Mouse (Mus musculus) cerebellum, adult 11 months (tissue): Measurements from ENCODE around the gene Bcar3.

ENCODE experiments used
- DNase-seq: peaks from one replicate; pipeline ENCODE4 v3.0.0; 2022

Bcar3 gene

GRCm38 (mm10) chr3:122461932-122462871 lies 168.3 kb downstream of the Bcar3 start:
- peak; percentile 33 for DNase-seq

GRCm38 (mm10) chr3:122463166-122463565 lies 169.2 kb downstream of the Bcar3 start:
- no peak for DNase-seq

DNA sequence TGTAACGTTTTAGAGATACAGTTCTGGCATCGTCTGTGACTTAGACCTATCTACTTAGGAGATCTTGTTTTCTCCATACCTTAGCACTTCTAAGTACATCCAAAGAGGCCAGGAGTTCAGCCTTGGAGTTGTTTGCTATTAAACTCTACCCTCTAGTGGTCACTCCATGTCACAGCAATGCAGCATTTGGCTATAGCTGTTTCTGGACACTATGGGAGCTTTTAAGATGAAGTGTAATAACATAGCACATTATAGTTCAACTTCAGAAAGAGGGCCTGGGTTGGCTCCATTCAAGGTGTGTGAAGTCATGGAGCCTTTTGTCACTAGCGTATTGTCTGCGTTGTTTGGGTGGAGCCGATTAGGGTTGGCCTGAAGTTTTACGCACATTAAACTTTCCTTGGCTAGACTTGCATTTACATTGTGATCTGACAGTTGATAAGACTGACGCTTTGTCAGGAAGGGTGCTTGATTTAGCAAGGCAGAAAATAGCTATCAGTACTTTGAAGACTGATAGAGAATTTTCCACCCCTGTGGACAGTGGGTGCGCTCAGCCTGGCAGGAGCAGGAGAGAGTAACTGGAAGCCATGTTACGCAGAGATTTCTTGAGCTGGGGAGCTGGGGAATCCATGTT lies 172.3 kb downstream of the Bcar3 start:
- peak; percentile 45 for DNase-seq

DNA sequence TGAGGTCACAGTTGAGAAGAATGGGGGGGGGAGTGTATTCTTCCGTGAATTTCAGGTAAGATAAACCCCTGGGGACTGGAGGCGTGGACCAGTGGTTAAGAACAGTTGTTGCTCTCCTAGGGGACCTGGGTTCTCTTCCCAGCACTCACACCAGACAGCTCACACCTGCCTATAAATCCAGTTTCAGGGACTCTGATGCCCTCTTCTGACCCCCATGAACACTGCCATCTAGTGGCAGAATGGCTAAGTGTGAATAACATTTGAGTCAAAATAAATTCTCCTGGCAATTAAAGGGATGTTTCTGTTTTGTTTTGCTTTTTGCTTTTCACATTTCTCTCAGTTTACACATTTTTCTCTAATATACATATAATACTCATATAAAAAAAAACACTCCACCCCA lies 174.0 kb downstream of the Bcar3 start:
- DNase-seq: no peak

DNA sequence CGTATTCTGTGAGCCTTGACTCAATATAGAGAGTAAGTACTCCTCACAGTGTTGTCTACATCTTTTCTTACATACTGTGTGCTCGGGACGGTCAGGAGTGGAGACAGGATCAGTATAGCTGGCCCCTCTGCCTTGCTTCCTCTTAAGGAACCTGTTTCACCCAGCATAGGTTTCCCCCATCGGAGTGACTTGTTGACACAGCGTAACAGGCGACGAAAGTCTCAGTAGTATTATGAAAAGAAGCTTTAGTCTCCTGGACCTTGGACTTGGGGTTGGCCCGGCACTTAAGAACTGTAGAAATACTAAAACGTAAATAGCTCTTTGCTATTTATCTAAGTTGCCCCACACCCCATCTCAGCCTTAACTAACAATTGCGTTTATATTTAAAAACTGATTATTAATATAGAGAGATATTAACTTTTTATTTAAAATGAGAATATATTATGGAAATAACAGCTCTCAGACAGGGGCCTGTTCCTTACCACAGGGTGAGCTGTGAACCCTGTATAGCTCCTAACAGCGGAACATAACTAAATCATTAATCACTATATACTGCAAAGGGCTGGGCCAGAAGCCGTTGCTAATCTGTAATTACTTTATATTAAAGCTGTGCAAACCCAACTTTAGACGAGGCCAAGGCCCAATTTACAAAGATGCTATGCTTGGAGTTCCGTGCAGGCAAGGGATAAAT lies 176.5 kb downstream of the Bcar3 start:
- DNase-seq: no peak

GRCm38 (mm10) chr3:122471017-122471721 lies 177.2 kb downstream of the Bcar3 start:
- DNase-seq: peak; percentile 59

- no peak for DNase-seq
Observed at GRCm38 (mm10) chr3:122472412-122472811, 178.5 kb downstream of the Bcar3 start.

DNA sequence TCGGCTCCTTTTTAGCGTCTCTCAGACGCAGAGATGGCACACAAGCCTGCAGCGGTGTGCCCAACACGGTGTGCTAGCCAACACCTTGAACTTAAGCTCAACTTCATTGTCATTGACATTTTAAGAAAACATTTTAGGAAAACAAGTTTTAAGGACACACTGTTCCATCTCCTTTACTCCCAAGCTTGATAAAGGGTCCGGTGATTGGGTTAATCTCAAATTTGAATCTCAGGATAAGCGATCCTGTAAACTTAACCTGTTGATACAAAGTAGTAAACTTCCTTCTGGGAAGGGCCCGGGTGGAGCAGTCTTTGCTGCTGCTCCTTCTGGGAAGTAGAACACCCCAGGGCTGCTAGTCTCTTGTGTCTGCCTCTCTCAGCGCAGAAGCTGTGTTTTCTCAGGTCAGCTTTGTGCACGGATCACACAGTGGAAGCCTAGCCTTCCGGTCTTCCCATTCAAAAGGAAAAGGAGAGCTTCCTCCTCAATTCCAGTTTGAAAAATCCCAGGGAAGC lies 179.6 kb downstream of the Bcar3 start:
- DNase-seq: no peak

DNA sequence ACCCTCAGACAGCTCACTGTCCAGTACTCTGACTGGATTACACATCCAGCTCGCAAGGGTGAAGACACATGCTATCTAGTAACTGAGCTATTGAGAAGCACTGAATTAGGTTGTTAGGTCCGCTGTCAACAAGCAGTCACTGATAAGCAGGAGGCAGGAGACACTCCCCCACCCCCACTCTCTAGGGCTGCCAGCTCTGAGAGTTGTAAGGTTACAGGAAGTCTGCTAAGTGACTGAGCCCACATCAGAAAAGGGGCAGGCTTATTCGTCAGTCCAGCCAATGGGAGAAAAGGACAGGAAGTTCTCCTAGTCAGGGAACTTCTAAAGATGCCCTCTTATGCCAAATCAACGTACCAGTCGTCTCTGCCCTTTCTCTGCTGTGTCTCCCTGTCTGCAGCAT lies 180.1 kb downstream of the Bcar3 start:
- no peak for DNase-seq

- no peak for DNase-seq
Observed at GRCm38 (mm10) chr3:122474796-122475195, 180.9 kb downstream of the Bcar3 start.

DNA sequence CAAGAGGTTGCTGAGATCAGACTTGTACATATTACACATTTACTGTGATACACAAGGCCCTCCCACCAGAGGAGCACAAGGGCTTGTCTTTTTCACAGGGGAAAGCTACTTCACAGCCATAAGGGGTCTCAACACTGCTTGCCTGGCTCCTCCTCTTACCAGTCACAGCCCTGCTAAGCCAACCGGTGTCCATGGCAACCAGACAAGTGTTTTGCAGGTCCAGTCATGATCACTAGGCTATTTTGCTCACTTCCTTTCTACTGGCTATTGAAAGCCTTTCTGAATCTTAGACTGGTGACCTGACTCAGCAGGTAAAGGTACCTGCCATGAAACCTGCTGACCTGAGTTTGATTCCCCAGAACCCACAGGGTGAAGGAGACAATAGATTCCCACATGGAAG lies 181.8 kb downstream of the Bcar3 start:
- DNase-seq: no peak

DNA sequence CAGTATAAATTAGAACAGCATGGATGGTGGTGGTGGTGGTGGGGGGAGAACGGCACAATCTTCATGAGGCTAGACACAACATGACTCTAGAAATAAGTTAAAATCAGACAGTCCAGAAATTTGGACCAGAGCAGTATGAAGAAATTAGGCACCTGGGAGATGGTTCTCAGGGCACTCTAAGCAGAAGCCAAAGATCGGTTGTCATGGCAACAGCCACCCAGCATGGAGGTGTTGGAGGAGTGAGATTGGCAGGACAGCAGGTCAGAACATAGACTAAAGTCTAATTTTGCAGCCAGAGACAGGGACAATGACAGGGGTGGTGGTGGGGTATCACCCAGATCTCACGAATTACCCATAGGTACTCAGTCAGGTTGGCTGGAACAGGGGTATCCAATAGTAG lies 182.7 kb downstream of the Bcar3 start:
- DNase-seq: no peak

- no peak for DNase-seq
Observed at GRCm38 (mm10) chr3:122477541-122477940, 183.6 kb downstream of the Bcar3 start.

- no peak for DNase-seq
Observed at GRCm38 (mm10) chr3:122478735-122479134, 184.8 kb downstream of the Bcar3 start.

- DNase-seq: no peak
Observed at GRCm38 (mm10) chr3:122480065-122480675, 186.2 kb downstream of the Bcar3 start.

GRCm38 (mm10) chr3:122480986-122481385 lies 187.1 kb downstream of the Bcar3 start:
- no peak for DNase-seq

DNA sequence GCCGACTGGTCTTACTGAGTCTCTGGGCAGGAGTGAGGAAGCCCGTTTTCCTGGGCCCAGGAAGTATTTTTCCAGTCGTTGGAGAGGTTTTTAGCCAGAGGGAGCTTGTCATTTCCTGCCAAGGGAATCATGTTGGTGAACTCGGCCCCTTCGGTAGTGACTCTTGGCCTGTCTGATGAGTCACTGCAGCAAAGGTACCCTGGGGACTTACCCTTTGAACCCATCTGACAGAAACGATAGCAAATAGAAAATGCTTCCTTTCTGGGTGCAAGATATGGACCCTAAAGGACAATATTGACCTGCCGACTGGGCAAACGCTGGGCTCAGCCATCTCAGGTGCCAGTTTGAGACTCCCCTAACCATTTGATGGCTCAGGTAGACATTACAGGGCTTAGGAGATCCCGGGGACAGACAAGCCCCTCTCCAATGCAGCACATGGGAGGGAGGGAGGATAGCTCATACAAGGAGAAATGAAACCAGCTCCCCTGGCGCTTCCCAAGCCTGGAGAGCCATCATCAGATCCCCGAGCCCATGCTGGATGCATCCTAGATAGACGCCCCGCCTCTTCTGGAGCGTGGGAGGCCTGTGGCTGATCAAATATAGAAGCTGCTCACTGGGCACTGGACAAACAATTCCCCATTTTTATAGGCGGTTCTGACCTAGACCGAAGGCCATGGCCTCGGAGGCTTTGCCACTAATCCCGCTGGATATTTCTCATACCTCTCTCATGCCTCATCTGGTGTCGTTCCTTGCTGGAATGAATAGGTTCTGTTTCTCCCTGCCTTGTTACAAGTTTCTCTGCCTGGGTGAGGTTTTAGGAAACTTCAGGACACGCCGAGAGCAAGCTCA lies 188.2 kb downstream of the Bcar3 start:
- DNase-seq: no peak

GRCm38 (mm10) chr3:122483066-122483782 lies 189.3 kb downstream of the Bcar3 start:
- no peak for DNase-seq

- no peak for DNase-seq
Observed at GRCm38 (mm10) chr3:122483783-122484130, 189.8 kb downstream of the Bcar3 start.

DNA sequence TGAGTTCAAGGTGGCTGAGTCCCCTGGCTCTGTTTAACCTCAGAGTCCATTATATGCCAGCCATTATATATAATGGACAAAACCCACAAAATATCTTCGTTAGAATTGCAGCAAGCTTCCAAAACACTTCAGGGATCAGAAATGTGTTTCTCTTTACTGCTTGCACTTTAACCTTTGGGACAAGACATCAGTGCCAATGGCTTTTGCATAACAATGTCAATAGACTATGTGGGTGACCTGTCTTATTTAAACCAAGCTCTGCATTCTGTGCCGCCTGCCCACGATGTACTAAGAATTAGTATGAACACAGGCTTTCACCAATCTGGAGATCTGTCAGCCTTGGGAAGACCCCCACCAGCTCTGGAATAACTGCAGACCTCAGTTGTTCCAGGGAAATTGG lies 190.4 kb downstream of the Bcar3 start:
- no peak for DNase-seq

GRCm38 (mm10) chr3:122485699-122486098 lies 191.8 kb downstream of the Bcar3 start:
- no peak for DNase-seq
